Mouse (Mus musculus) liver, adult (tissue): Measurements from ENCODE around the gene Mogs.
A peak's percentile ranks its signal among the peaks of the same experiment; 100 is the strongest.

Experiments used
- GATA4 ChIP-seq: IDR thresholded peaks from 2 replicates; pipeline ENCODE4 v1.6.1; 2014; ENCODE audit warnings: mild to moderate bottlenecking, low read length; ENCODE audit not compliant: insufficient replicate concordance

Mogs gene

DNA sequence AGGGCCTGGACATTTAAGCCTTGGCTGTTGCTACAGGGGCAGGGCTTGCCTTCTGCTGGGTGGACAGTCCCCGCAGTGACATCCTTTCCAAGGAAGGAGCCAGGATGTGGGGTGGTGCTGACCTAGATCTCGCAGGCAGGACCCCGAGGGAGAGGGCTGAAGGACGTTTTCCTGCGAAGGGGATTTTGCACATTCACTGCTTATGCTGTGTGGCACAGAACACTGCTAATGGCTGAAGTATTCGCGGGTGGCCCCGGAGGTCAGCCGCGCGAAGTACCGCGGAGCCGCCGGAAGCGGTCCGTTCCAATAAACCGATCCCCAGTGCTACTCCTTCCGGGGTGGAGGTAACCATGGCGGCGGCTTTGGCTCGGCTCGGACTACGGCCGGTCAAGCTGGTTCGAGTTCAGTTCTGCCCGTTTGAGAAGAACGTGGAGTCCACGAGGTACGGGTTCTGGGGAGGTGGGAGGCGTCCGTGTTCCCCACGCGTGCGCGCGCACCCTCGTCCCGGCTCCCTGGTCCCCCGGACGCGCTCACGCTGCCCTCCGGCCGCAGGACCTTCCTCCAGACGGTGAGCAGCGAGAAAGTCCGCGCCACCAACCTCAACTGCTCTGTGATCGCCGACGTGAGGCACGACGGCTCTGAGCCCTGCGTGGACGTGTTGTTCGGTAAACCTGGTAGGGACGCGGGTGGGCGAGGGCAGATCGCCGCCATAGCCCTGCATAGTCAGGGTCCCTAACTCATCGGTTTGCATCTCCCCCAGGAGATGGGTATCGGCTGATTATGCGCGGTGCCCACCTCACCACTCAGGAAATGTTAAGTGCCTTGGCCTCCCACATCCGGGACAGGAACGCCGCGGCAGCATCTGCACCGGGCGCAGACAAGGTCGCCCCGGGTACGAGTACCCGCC lies 6.3 kb upstream of the Mogs start, which contains the start of gene Mrpl53:
Mrpl53 (plus strand) TSS at position 279 of the 907 bp plus-strand sequence.
- TF ChIP-seq GATA4: peak; percentile 4; the same call in 1 of the 2 replicates

DNA sequence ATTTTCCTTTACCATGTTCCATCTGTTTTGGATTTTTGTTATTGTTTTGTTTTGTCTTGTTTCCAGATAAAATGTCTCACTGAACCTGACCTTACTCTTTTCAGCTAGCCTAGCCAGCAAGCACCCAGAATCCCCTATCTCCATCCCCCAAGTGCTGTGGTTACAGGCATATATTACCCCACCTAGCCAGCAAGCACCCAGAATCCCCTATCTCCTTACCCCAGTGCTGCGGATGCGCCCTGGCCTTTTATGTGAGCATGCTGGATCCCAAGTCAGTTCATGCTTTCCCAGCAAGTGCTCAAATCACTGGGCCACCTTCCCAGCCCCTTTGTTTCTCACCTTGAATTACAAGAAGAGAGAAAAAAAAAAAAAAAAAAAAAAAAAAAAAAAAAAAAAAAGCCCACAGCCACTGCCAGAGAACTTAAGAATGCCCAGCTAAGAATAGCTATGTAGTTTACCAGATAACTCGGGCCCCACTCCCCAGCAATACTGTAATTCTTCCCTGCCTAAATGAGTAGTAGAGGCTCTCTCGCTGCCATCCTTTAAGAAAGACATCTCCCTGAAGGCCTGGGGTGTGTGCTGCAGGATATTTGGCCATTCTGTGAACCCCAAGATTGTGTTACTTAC lies 3.7 kb upstream of the Mogs start:
- TF ChIP-seq GATA4: no peak

DNA sequence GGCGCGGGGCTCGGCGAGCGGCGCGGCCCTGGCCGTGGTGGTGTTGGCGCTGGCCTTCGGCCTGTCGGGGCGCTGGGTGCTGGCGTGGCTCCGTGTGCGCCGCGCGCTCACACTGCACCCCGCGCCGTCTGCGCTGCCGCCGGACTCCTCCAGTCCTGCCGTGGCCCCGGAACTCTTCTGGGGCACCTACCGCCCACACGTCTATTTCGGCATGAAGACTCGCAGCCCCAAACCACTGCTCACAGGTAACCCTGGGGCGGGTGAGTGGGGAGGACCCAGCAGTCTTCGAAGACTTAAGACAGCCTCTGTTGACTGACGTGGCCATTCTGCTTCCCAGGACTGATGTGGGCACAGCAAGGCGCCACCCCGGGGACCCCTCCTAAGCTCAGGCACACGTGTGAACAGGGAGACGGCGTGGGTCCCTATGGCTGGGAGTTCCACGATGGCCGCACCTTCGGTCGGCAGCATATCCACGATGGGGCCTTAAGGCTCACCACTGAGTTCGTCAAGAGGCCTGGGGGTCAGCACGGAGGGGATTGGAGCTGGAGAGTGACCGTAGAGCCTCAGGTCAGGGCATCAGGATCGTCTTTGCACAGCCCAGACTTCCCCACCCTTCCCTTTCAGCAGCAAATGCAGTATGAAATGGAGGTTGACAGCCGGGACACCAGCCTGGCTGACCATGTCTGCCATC lies 531 bp downstream of the Mogs start:
- no peak for TF ChIP-seq GATA4

DNA sequence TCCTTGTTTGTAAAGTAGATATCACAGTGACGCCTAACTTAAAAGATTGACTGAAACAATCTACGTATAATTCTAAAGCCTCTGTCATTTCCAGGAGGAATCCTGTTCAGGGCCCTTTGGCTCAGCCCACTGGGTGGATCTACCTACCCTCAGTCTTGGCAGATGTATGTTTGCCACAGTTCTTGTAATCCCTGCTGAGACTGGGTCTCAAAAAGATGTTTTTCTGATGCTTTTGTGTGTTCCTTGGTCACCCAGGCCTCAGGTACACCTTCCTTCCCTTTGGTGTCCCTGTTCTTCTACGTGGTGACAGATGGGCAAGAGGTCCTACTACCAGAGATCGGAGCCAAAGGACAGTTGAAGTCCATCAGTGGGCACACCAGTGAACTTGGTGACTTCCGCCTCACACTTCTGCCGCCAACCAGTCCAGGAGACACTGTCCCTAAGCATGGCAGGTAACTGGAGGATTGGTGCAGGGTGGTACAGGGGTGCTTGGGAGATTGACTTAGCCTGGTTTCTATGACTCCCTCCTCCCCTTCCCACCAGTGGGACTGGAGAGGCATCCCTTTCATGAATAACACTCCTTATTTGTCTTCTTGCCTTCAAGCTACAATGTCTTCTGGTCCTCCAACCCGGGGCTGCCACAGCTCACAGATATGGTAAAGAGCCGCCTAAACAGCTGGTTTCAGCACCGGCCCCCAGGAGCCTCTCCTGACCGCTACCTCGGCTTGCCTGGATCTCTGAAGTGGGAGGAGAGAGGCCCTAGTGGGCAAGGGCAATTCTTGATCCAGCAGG lies 1.3 kb downstream of the Mogs start:
- no peak for TF ChIP-seq GATA4

DNA sequence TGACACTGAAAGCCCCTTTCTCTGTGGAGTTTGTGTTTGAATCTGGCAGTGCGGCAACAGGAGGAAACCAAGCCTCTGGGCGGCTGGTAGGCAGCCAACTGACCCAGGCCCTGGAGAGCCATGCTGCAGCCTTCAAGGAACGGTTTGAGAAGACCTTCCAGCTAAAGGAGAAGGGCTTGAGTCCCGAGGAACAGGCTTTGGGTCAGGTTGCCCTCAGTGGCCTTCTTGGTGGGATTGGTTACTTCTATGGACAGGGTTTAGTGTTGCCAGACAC lies 1.8 kb downstream of the Mogs start:
- no peak for TF ChIP-seq GATA4

DNA sequence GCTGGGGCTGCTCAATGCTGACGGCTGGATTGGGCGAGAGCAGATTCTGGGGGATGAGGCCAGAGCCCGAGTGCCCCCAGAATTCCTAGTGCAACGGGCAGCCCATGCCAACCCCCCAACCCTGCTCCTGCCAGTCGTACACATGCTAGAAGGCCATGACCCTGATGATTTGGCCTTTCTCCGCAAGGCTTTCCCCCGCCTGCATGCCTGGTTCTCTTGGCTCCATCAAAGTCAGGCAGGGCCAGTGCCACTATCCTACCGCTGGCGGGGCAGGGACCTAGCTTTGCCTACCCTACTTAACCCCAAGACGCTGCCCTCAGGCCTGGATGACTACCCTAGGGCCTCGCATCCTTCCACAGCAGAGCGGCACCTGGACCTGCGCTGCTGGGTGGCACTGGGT lies 2.3 kb downstream of the Mogs start:
- no peak for TF ChIP-seq GATA4

DNA sequence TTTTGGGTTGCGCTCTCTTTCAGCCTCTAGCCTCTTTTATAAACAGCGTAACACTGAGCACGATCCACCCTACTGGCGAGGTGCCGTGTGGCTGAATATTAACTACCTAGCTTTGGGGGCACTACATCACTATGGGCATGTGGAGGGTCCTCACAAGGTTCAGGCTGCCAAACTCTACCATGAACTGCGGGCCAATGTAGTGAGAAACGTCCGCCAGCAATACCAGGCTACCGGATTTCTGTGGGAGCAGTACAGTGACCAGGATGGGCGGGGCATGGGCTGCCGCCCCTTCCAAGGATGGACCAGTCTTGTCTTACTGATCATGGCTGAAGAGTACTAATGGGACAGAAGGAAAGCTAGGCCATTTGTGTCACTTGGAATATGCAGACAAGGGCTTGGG lies 3.1 kb downstream of the Mogs start:
- no peak for TF ChIP-seq GATA4

DNA sequence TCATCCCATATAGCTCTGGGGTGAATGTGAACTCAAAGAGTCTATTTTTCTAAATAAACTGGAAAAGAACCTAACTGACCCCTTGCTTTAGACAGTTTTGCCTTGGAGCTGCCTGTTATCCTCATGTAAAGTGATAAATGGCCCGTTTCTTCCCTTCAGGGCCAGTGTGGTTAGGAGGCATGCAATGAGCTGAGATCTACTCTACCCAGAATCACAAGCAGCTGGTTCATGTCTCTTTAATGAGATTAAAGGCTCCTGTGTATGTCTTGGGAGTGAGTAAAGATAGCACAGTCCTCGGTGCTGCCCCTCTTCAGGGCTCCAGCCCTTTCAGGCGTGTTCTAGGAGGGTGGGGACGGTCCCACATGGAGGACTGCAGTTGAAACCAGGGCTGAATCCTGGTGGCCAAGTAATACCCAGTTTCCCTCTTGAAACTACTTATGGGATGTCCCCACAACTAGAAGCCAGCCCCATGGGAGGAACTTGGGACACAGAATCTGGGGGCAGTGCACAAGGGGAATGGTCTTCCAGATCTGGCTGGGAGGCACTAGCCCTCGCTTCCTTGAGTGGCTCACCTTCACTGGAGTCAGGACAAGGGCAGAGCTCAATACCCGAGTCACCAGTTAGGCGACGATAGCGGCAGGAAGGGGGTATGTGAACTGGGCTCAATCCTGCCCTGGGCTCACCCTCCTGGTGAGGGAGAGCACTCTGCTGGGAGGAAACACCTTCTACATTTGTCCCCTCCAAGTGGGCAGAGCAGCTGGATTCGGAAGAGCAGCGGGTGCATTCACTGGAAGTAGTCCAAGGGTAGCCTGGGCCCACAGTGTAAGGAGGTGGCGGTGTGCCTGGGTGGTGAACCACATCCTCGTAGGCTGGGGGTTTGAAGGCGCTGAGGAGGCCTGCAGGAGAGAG lies 3.8 kb downstream of the Mogs start:
- TF ChIP-seq GATA4: no peak

DNA sequence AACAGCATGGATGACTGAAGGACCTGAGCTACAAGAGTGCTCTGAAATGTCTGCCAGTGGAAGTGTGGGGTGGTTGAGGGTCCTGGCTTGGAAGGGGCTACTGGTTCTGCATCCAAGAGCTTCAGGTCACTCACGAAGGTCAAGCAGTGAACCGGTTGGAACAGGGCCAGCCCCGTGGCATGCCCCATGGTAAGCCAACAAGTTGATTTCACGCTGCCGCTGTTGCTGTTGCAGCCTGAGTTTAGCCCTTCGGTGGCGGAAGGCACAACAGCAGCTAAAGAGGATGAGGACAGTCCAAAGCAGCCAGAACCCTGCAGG lies 4.4 kb downstream of the Mogs start:
- no peak for TF ChIP-seq GATA4

DNA sequence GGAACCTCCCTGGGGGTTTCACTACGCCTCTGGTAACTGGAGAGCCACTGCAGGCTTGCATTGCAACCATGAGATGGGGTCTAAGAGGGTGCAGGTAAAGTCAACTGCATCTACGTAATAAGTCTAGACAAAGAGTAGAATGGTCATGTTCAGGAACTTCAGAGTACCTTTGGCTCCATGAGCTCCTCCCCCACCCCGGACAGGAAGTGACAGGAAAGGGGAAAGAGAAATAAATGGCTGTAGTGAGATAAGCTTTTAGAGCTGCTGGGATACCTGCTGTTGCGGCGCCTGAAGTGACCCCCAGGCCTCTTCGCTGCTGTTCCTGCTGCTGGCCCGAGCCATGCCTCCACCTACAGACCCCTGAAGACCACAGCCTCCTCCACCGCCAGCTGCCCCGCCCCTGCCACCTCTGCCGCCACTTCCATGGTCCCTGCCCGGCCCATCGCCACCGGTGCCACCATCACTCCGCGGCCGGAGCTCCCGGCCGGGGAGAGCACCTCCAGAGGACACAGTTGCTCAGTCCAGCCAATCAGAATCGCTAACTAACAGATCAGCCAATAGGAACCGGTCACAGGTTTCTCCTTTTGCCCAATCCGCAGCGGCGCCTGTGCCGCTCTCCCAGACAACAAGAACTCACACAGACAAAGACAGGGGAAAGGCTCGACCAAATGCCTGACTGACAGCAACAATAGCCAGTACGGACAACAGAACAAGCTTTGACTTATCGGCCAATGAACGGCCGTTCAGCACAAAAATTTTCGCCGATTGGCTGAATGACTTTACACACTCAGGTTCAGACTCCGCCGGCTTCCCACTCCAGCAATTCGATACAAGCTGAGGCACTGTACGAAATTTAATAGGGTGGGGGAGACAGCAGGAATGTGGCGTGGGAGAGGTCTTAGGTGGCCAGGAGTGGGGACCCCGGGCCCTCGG lies 5.9 kb downstream of the Mogs start, which contains the start of gene Wbp1:
Wbp1 (minus strand) TSS at position 630 of the 933 bp plus-strand sequence.
- TF ChIP-seq GATA4: no peak

DNA sequence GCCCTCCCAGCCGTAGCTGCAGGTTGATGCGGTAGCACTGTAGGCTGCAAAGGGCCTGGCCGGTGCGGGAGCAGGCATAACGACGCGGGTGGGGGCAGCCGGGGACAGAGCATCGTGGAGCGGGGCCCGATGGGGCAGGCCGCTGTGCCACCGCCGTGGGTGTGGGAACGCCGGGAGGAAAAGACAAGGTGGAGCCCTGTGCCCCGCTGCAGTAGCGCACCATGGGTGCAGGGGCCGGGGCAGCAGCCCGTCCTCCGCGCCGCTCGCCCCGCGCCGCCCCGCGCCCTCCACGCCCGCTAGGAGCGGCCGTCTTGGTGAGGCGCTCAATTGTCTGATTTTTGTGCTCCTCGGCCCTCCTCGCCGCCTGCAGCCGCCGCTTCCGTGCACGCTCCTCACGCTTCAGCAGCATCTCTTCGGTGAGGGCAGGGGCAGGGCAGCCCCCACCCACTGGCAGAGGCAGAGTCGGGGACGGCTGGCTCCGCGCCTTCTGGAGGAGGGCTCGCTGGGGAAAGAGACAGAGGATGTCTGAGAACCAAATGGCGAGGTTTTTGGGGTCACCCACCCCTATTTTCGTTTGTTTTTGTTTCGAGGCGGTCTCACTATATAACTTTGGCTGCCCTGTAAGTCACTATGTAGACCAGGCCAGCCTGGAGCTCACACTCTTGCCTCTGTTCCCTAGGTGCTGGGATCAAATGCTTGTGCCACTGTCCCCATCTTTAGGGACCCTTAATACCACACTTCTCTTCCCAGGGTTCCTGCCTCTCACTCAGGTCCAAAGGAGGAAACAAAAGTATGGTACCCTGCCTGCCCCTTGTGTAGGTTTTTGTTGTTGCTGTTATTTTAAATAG lies 6.8 kb downstream of the Mogs start:
- TF ChIP-seq GATA4: no peak

DNA sequence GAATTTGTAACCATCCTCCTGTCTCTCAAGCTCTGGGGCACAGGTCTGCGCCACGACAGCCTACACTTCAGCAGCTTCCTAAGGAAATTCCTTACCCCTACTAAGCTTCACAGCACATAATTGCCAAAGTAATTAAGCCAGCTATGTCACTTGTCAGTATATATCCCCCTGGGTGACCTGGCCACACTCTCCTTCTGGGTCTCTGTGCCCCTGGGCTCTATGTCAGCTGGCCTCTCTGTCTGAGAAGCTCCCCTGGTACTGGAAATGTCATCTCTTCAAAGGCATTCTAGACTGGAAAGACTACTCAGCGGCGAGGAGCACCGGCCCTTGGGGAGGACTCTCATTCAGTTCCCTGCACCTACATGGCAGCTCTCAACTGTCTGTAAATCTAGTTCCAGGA lies 7.7 kb downstream of the Mogs start:
- no peak for TF ChIP-seq GATA4
